Mouse (Mus musculus) kidney, postnatal 0 days (tissue): ENCODE measurements around the gene Luc7l3. TPM values are rescaled to one million over a fixed set of nuclear protein-coding genes. Genes with fewer than 3 reads are reported as not detected.
A peak's percentile ranks its signal among the peaks of the same experiment; 100 is the strongest.

Experiments
- ATAC-seq: fragments of 200-750 bp; cut with Nextera tagmentation; replicated peaks from 2 replicates; pipeline ENCODE4 v1.8.0; 2017; ENCODE audit warnings: low read depth, moderate number of reproducible peaks, moderate TSS enrichment, moderate library complexity; ENCODE audit not compliant: low FRiP score
- DNase-seq: peaks from one replicate; pipeline ENCODE4 v3.0.0-alpha.2; 2016; ENCODE audit warnings: low spot score
- H3K27ac ChIP-seq: fragments of 300-500 bp; sonication (generic); 2 replicates; pipeline ENCODE4 v1.5.1; 2014; ENCODE audit warnings: mild to moderate bottlenecking
- H3K27me3 ChIP-seq: fragments of 300-500 bp; sonication (generic); 2 replicates; pipeline ENCODE4 v1.6.1; 2014; ENCODE audit warnings: low read length, mixed read lengths; ENCODE audit not compliant: insufficient read depth
- H3K36me3 ChIP-seq: fragments of 300-500 bp; sonication (generic); 2 replicates; pipeline ENCODE4 v1.6.1; 2014; ENCODE audit warnings: low read length, mixed read lengths; ENCODE audit not compliant: insufficient read depth
- H3K4me1 ChIP-seq: fragments of 300-500 bp; sonication (generic); replicated peaks from 2 replicates; pipeline ENCODE4 v1.6.1; 2014; ENCODE audit warnings: antibody characterized with exemption, low read length, mixed read lengths; ENCODE audit not compliant: insufficient read depth
- H3K4me2 ChIP-seq: fragments of 300-500 bp; sonication (generic); 2 replicates; pipeline ENCODE4 v1.6.1; 2014; ENCODE audit warnings: mild to moderate bottlenecking, low read length, moderate library complexity, mixed read lengths
- H3K4me3 ChIP-seq: fragments of 300-500 bp; sonication (generic); replicated peaks from 2 replicates; pipeline ENCODE4 v1.5.1; 2014; ENCODE audit warnings: low read depth, low read length
- H3K9ac ChIP-seq: fragments of 300-500 bp; sonication (generic); 2 replicates; pipeline ENCODE4 v1.6.1; 2014; ENCODE audit warnings: low read depth, low read length
- H3K9me3 ChIP-seq: fragments of 300-500 bp; sonication (generic); replicated peaks from 2 replicates; pipeline ENCODE4 v1.6.1; 2016; ENCODE audit warnings: low read length, inconsistent platforms, mixed read lengths
- CTCF ChIP-seq: IDR thresholded peaks from 2 replicates; pipeline ENCODE4 v1.5.1; 2016; ENCODE audit warnings: antibody characterized with exemption, low read depth, mild to moderate bottlenecking, moderate library complexity
- whole genome bisulfite sequencing: fragments of 180-500 bp; shearing (Covaris S2); extraction: QIAGEN DNeasy Blood & Tissue Kit; methylation state at CpG from one replicate; pipeline ENCODE4 v1.1.7; 2014; 5-methylcytosine and 5-hydroxymethylcytosine counted together
- polyA plus RNA-seq: library from polyadenylated mRNA; unstranded; fragments of >200 nt; fragmentation: Nextera tagmentation; extraction: Ambion mirVana; gene quantifications from 2 replicates; pipeline ENCODE4 v1.2.1, GENCODE M21; 2015

The Luc7l3 gene
- polyA plus RNA-seq, 1 experiment from 2014 or later: 108 TPM

DNA sequence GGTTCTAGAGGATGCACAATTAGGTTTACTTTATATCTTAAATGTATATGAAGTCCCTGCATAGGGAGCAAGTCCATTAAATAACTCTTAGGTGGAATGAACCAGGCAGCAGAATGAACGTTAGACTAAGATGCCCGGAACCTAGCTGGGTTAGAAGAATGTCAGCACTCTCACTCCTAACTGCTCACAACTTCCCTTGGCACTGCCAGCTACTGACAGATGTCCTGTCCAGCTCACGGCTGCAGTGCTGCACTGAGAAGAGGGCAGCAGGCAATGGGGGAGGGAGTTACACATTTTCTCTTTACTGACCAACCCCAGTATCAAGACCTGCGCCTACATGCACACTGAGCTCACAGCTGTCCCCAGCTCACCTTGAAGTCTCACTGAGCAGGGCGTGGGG is 34.7 kb downstream of the Luc7l3 start:
- TF ChIP-seq CTCF: no peak
- H3K36me3 ChIP-seq: peaks cover 51% of the 10 kb centered on the region

DNA sequence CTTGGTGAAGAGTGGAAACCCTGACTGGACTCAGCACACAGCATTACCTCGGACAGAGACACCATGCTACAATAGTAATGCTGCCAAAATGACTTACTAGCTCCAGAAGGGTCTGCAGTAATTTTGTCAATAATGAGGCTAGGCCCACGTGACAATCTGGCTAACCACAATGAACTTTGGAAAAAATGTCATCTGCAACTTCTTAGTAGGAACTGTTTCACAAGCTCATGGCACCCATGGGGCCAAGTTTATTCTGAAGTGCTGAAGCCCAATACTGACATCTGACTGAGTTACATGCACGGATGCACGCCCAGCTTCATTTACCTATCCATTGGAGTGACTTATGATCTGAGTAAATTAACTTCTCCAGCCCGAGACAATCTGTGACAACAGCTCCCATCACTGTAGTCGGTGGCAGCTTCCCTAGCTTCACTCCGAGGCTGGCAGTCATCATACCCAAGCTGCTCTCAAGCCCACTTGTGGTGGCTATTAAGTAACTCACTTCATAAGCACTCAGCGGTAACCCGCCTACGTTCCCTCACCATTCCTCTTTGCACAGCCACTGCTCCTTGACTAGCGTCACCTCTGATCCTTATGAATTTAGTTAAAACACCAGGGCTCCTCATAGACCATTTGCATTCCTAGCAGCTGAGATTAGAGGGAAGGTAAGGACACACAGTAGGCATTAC is 35.8 kb downstream of the Luc7l3 start:
- ATAC-seq: peak; percentile 27; the same call in 1 of the 2 replicates
- TF ChIP-seq CTCF: no peak
- DNase-seq: no peak
- Histone ChIP-seq H3K27ac (no peak overlapping the region), H3K4me1 (no peaks in the 10 kb centered on the region), H3K27me3 (no peaks in the 10 kb centered on the region), H3K4me3 (no peak overlapping the region), H3K9me3 (no peaks in the 10 kb centered on the region), H3K9ac (no peak overlapping the region), H3K36me3 (peaks cover 43% of the 10 kb centered on the region), H3K4me2 (no peak overlapping the region)
- 75% methylated on average over 11 of the region's 11 CpGs for WGBS

More for the DNA sequence above, 34.7 kb downstream of the Luc7l3 start:
- WGBS: 88% methylated on average over 5 of the region's 5 CpGs
- H3K27me3 ChIP-seq: no peaks in the 10 kb centered on the region
- DNase-seq: no peak
- no peaks in the 10 kb centered on the region for H3K4me1 ChIP-seq
- no peak overlapping the region for H3K4me3 ChIP-seq
- no peaks in the 10 kb centered on the region for H3K9me3 ChIP-seq
- no peak overlapping the region for H3K27ac ChIP-seq
- ATAC-seq: no peak
- no peak overlapping the region for H3K9ac ChIP-seq
- no peak overlapping the region for H3K4me2 ChIP-seq

DNA sequence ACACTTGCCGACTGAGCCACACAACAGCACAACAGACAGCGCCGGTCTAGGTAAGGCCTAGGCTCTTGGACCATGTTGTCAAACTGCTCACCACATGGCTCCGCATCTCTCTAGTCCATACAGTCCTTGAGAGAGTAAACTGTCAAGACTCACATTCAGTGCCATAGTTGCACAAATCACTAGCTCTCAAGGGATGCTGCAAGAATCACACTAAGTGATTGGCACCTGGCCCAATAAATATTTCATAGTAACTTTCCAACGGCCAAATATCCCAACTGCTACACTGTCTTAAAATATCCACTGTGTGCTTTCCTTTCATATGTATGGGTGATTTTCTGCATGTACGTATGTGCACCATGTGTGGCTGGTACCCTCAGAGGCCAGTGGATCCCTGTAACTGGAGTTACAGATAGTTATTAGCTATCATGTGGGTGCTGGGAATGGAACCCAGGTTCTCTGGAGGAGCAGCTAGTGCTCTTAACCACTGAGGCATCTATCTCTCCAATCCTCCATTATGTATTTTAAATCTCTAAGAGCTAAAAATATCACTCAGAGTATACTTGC is 38.2 kb downstream of the Luc7l3 start:
- no peaks in the 10 kb centered on the region for H3K4me1 ChIP-seq
- no peak for ATAC-seq
- no peaks in the 10 kb centered on the region for H3K9me3 ChIP-seq
- DNase-seq: no peak
- TF ChIP-seq CTCF: no peak
- H3K27me3 ChIP-seq: no peaks in the 10 kb centered on the region
- H3K4me2 ChIP-seq: no peak overlapping the region
- 92% methylated on average over 6 of the region's 6 CpGs for WGBS
- no peak overlapping the region for H3K9ac ChIP-seq
- H3K36me3 ChIP-seq: peaks cover 21% of the 10 kb centered on the region; the same call in 1 of the 2 replicates
- H3K27ac ChIP-seq: no peak overlapping the region
- H3K4me3 ChIP-seq: no peak overlapping the region

- Histone ChIP-seq H3K4me1 (no peaks in the 10 kb centered on the region), H3K9me3 (no peaks in the 10 kb centered on the region), H3K27me3 (no peaks in the 10 kb centered on the region), H3K9ac (no peak overlapping the region), H3K4me2 (no peak overlapping the region), H3K4me3 (no peak overlapping the region), H3K36me3 (0 out of 2 replicates have a peak, but pooled peaks cover 9% of the 10 kb centered on the region), H3K27ac (no peak overlapping the region)
- WGBS: 60% methylated on average over 5 of the region's 5 CpGs
- ATAC-seq (no peak), DNase-seq (no peak)
- TF ChIP-seq CTCF: no peak
These were observed 39.5 kb downstream of the Luc7l3 start for GRCm38 (mm10) chr11:94282291-94282690.

DNA sequence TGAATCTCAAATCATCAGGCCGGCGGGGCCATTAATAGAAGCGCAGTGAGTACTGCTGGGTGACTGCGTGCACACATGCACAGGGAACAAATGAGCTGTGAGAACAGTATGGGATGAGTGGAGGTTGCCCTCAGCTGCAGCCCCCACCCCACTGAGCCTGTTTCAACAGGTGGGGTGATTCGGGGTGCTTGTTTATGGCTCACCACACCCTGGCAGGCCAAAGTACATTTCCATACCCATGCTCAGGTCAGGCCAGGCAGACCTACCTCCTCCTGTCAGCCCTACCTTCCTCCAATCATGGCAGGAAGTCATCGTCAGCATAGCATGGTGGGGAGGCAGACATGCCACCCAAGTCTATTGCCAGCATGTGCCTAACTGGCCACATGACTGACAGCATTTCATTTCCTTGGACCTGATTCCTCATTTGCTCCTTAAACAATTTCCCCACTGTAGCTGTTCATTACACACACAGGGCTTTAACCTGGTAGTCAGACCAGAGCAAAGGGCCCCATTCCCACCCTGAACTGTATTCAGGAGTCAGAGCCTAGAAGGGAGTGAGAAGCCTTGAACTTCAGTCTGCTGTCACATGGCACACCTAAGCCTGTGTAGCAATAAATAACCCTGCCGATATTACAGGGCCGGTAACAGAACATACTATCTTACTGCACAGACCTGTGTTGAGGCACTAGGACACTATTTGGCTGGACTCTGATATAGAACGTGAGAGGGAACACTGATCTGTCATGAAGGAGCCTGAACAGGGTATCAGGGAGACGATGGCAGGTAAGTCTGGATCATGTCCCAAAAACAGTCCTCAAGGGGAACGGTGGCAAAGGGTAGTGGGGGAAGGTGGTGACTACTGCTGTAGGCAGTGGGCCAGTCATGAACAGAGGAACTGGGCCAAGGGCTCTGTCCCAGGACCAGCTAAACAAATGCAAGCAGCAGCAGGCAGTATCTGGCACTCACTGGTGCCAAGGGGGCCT is 40.3 kb downstream of the Luc7l3 start, which contains the start of gene Gm21885:
Gm21885 (plus strand) TSS at position 675 of the 983 bp plus-strand sequence.
- H3K36me3 ChIP-seq: 0 out of 2 replicates have a peak, but pooled peaks cover 7% of the 10 kb centered on the region
- H3K27me3 ChIP-seq: no peaks in the 10 kb centered on the region
- H3K9me3 ChIP-seq: no peaks in the 10 kb centered on the region
- no peak within 1 kb of the TSS for H3K4me2 ChIP-seq
- TF ChIP-seq CTCF: no peak
- H3K4me3 ChIP-seq: no peak within 1 kb of the TSS
- no peak within 1 kb of the TSS for H3K9ac ChIP-seq
- 77% methylated on average over 11 of the region's 11 CpGs for WGBS
- no peak within 1 kb of the TSS for H3K27ac ChIP-seq
- no peak for DNase-seq
- H3K4me1 ChIP-seq: no peaks in the 10 kb centered on the region
- ATAC-seq: 0 out of 2 replicates have a peak, but pooled peaks have one; percentile 7

DNA sequence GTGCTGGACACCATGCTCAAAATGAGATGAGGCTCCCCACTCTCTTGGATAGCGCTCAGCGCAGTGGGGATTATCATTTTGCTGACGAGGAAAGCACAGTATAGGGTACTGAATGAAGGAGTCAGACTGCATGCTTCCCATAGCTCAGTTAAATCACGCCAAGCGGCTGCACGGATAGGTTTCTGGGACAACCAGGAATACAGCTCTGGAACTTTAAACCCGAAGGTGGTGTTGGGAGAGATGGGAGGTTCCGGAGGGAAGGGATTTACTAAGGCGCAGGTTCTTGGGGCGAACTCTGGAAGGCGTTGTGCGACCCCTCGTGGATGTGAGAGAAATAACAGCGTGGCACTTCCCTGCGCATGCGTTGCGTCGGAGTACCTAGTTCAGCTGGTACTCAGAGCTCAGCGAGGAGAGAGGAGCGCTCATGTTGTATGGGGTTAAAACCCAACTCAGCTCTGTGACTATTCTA is 44.9 kb downstream of the Luc7l3 start:
- Histone ChIP-seq H3K4me3 (peak overlapping the region; percentile 33), H3K27me3 (no peaks in the 10 kb centered on the region), H3K4me1 (no peaks in the 10 kb centered on the region), H3K4me2 (peak overlapping the region; percentile 66), H3K36me3 (no peaks in the 10 kb centered on the region), H3K9me3 (no peaks in the 10 kb centered on the region), H3K9ac (0 out of 2 replicates have a peak overlapping the region, but pooled peaks have one; percentile 42), H3K27ac (no peak overlapping the region)
- peak; percentile 97 for DNase-seq
- peak; percentile 95 for TF ChIP-seq CTCF
- 7% methylated on average over 20 of the region's 20 CpGs for WGBS
- ATAC-seq: peak; percentile 61
